12 mouse cellular contexts compared by ENCODE assay signal in genomic region chr9:84360484-84360883, GRCm38 (mm10).
"Had no signal": no experiment of that assay in that cellular context is flagged by ENCODE, and none has a peak within 500 bp of the region (broad histone marks: within the 10 kb centered on the region; RNA-seq: fewer than 3 reads in every experiment).

No protein-coding gene starts in this region.

- H3K27ac ChIP-seq: heart, adult 2 months; heart, embryonic 13.5 days; heart, embryonic 15.5 days; hindbrain, embryonic 14.5 days; kidney, embryonic 15.5 days; kidney, postnatal 0 days; limb, embryonic 13.5 days; limb, embryonic 15.5 days; liver, embryonic 12.5 days; liver, embryonic 14.5 days had no signal

- ATAC-seq: hindbrain, embryonic 16.5 days; liver, embryonic 12.5 days had no signal

- H3K4me3 ChIP-seq: heart, adult 2 months; heart, embryonic 13.5 days; heart, embryonic 15.5 days; kidney, embryonic 15.5 days; limb, embryonic 13.5 days; limb, embryonic 15.5 days; liver, embryonic 12.5 days had no signal

- H3K9me3 ChIP-seq: heart, embryonic 13.5 days; heart, embryonic 15.5 days; kidney, embryonic 15.5 days; limb, embryonic 13.5 days; limb, embryonic 15.5 days; liver, embryonic 12.5 days had no signal

- H3K36me3 ChIP-seq: heart, embryonic 13.5 days; heart, embryonic 15.5 days; kidney, embryonic 15.5 days; limb, embryonic 13.5 days; limb, embryonic 15.5 days; liver, embryonic 12.5 days had no signal

- H3K9ac ChIP-seq: heart, embryonic 13.5 days; heart, embryonic 15.5 days; hindbrain, embryonic 14.5 days; kidney, embryonic 15.5 days; limb, embryonic 13.5 days; limb, embryonic 15.5 days; liver, embryonic 12.5 days; liver, embryonic 14.5 days had no signal

- H3K27me3 ChIP-seq: heart, embryonic 13.5 days; heart, embryonic 15.5 days; kidney, embryonic 15.5 days; limb, embryonic 13.5 days; limb, embryonic 15.5 days; liver, embryonic 12.5 days had no signal

- H3K4me2 ChIP-seq: heart, embryonic 11.5 days; heart, embryonic 13.5 days; heart, embryonic 15.5 days; hindbrain, embryonic 14.5 days; kidney, embryonic 15.5 days; limb, embryonic 13.5 days; limb, embryonic 15.5 days; liver, embryonic 12.5 days had no signal

- H3K4me1 ChIP-seq: heart, embryonic 13.5 days; heart, embryonic 15.5 days; kidney, embryonic 15.5 days; limb, embryonic 13.5 days; limb, embryonic 15.5 days; liver, embryonic 12.5 days had no signal
